Mouse (Mus musculus): ENCODE results near the gene Mex3a. TPM values are rescaled to one million over a fixed set of nuclear protein-coding genes. Genes with fewer than 3 reads are reported as not detected.

Gene Mex3a
- polyA plus RNA-seq, 1 experiment = 1.5 TPM

GRCm38 (mm10) chr3:88532689-88533511 lies 705 bp downstream of the Mex3a start:
- no peak for TF ChIP-seq POLR2A (IDR thresholded peaks at IDR 0.05; ENCODE audit: extremely low read depth, insufficient read depth, low read length)
- TF ChIP-seq CTCF (IDR thresholded peaks at IDR 0.05; ENCODE audit: extremely low read depth, insufficient read depth, low read length) = no peak
- peak overlapping the region; percentile 49 for H3K4me3 ChIP-seq (ENCODE audit: insufficient read depth, low read length)
- no peak overlapping the region for H3K27ac ChIP-seq (ENCODE audit: insufficient read depth, low read length)
- H3K4me1 ChIP-seq (ENCODE audit: control insufficient read depth, insufficient read depth, low read length) = peaks cover 2% of the 10 kb centered on the region; the same call in 1 of the 2 replicates

GRCm38 (mm10) chr3:88533706-88534105 lies 1.5 kb downstream of the Mex3a start:
- no peak overlapping the region for H3K4me3 ChIP-seq (ENCODE audit: insufficient read depth, low read length)
- peaks cover 2% of the 10 kb centered on the region; the same call in 1 of the 2 replicates for H3K4me1 ChIP-seq (ENCODE audit: control insufficient read depth, insufficient read depth, low read length)
- TF ChIP-seq POLR2A (IDR thresholded peaks at IDR 0.05; ENCODE audit: extremely low read depth, insufficient read depth, low read length) = no peak
- no peak for TF ChIP-seq CTCF (IDR thresholded peaks at IDR 0.05; ENCODE audit: extremely low read depth, insufficient read depth, low read length)
- H3K27ac ChIP-seq (ENCODE audit: insufficient read depth, low read length) = no peak overlapping the region

- no peak for TF ChIP-seq CTCF (IDR thresholded peaks at IDR 0.05; ENCODE audit: extremely low read depth, insufficient read depth, low read length)
- no peak for TF ChIP-seq POLR2A (IDR thresholded peaks at IDR 0.05; ENCODE audit: extremely low read depth, insufficient read depth, low read length)
- H3K27ac ChIP-seq (ENCODE audit: insufficient read depth, low read length) = no peak overlapping the region
- no peaks in the 10 kb centered on the region; the same call in 1 of the 2 replicates for H3K4me1 ChIP-seq (ENCODE audit: control insufficient read depth, insufficient read depth, low read length)
- no peak overlapping the region for H3K4me3 ChIP-seq (ENCODE audit: insufficient read depth, low read length)
Observed at GRCm38 (mm10) chr3:88535005-88535404, 2.8 kb downstream of the Mex3a start.

- no peak for TF ChIP-seq POLR2A (IDR thresholded peaks at IDR 0.05; ENCODE audit: extremely low read depth, insufficient read depth, low read length)
- no peak for TF ChIP-seq CTCF (IDR thresholded peaks at IDR 0.05; ENCODE audit: extremely low read depth, insufficient read depth, low read length)
- no peaks in the 10 kb centered on the region; the same call in 1 of the 2 replicates for H3K4me1 ChIP-seq (ENCODE audit: control insufficient read depth, insufficient read depth, low read length)
Observed at GRCm38 (mm10) chr3:88535527-88535926, 3.3 kb downstream of the Mex3a start.

DNA sequence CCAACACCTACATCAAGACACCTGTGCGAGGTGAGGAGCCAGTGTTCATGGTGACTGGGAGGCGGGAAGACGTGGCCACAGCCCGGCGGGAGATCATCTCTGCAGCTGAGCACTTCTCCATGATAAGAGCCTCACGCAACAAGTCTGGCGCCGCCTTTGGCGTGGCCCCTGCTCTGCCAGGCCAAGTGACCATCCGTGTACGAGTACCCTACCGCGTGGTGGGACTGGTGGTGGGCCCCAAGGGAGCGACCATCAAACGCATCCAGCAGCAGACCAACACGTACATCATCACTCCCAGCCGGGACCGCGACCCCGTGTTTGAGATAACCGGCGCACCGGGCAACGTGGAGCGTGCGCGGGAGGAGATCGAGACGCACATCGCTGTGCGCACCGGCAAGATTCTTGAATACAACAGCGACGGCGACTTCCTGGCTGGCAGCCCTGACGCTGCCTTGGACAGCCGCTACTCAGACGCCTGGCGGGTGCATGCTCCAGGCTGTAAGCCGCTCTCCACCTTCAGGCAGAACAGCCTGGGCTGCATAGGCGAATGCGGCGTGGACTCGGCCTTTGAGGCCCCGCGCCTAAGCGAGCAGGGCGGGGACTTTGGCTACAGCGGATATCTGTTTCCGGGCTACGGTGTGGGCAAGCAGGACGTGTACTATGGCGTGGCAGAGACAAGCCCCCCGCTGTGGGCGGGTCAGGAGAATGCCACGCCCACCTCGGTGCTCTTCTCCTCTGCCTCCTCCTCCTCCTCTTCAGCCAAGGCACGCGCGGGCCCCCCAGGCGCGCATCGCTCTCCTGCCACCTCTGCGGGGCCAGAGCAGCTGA lies 4.1 kb downstream of the Mex3a start:
- Histone ChIP-seq H3K27ac (ENCODE audit: insufficient read depth, low read length) (no peak overlapping the region), H3K4me3 (ENCODE audit: insufficient read depth, low read length) (peak overlapping the region; percentile 37), H3K4me1 (ENCODE audit: control insufficient read depth, insufficient read depth, low read length) (no peaks in the 10 kb centered on the region)
- TF ChIP-seq CTCF (IDR thresholded peaks at IDR 0.05; ENCODE audit: extremely low read depth, insufficient read depth, low read length) (no peak), POLR2A (IDR thresholded peaks at IDR 0.05; ENCODE audit: extremely low read depth, insufficient read depth, low read length) (peak; percentile 65; the same call in 1 of the 2 replicates)

More at GRCm38 (mm10) chr3:88535527-88535926, 3.3 kb downstream of the Mex3a start:
- Histone ChIP-seq H3K27ac (ENCODE audit: insufficient read depth, low read length) (no peak overlapping the region), H3K4me3 (ENCODE audit: insufficient read depth, low read length) (no peak overlapping the region; the same call in 1 of the 2 replicates)

GRCm38 (mm10) chr3:88537146-88537545 lies 5.0 kb downstream of the Mex3a start:
- Histone ChIP-seq H3K4me1 (ENCODE audit: control insufficient read depth, insufficient read depth, low read length) (no peaks in the 10 kb centered on the region), H3K27ac (ENCODE audit: insufficient read depth, low read length) (no peak overlapping the region), H3K4me3 (ENCODE audit: insufficient read depth, low read length) (peak overlapping the region; percentile 37)
- TF ChIP-seq POLR2A (IDR thresholded peaks at IDR 0.05; ENCODE audit: extremely low read depth, insufficient read depth, low read length) (no peak), CTCF (IDR thresholded peaks at IDR 0.05; ENCODE audit: extremely low read depth, insufficient read depth, low read length) (no peak)

DNA sequence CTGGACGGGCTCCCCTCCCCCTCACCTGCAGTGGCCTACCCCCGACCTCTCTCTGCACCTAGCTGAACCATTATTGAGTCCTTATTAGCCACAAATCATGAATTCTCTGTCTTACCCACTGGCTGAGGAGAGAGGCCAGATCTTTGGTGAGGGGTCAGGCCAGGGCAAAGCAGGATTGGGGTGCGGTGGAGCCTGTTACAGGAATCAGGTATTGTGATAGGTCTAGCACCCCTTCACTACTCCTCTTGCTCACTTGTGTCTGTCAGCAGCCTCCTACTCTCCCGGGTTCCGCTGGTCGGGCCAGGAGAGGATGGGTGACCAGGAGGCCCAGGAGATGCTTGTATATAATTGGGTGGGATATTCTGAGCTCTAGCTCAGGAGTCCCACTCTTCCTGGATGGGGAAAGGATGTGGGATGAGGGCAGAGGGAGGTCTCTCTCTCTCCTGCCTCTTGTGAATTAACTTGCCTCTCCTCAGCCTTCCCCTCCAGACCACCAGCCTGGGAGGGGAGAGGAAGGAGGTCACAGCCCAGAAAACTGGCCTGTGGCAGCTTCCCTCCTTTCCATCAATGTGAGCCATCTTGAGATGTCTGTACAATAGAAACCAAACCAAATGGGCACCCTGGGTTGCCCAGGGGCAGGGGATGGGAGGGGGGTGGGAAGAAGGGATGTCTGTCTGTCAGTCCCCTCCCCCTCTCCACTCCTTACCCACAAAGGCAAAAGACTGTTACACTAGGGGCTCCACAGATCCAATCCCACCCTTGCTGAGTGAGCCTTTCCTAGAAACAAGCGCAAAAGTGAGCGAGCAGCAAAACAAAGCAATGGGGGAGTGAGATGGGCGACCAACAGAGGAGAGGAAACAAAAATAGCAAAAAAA lies 6.3 kb downstream of the Mex3a start:
- no peaks in the 10 kb centered on the region for H3K4me1 ChIP-seq (ENCODE audit: control insufficient read depth, insufficient read depth, low read length)
- H3K27ac ChIP-seq (ENCODE audit: insufficient read depth, low read length) = no peak overlapping the region

GRCm38 (mm10) chr3:88539397-88539796 lies 7.2 kb downstream of the Mex3a start:
- Histone ChIP-seq H3K4me1 (ENCODE audit: control insufficient read depth, insufficient read depth, low read length) (no peaks in the 10 kb centered on the region), H3K4me3 (ENCODE audit: insufficient read depth, low read length) (no peak overlapping the region), H3K27ac (ENCODE audit: insufficient read depth, low read length) (no peak overlapping the region)
- TF ChIP-seq CTCF (IDR thresholded peaks at IDR 0.05; ENCODE audit: extremely low read depth, insufficient read depth, low read length) (no peak), POLR2A (IDR thresholded peaks at IDR 0.05; ENCODE audit: extremely low read depth, insufficient read depth, low read length) (no peak)

More for the DNA sequence above, 6.3 kb downstream of the Mex3a start:
- TF ChIP-seq POLR2A (IDR thresholded peaks at IDR 0.05; ENCODE audit: extremely low read depth, insufficient read depth, low read length) (no peak), CTCF (IDR thresholded peaks at IDR 0.05; ENCODE audit: extremely low read depth, insufficient read depth, low read length) (no peak)
- no peak overlapping the region for H3K4me3 ChIP-seq (ENCODE audit: insufficient read depth, low read length)

DNA sequence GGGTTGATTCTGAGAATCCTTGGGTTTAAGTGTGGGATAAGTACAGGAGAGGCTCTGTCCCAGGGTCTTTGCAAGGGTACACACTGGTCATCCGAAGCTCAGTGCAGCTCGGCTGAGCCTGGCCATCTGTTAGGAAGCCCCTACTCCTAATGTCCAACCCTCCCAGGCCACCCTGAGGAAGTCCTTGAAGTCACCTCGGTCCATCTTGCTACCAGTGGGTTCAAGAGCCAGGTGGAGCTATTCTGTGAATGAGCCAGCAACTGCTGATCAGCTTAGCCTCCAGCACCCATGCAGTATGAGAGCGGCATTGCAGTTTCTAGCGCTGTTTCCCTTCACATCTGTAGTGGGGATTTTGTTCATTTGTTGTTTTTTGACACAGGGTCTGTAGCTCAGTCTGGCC lies 7.9 kb downstream of the Mex3a start:
- TF ChIP-seq CTCF (IDR thresholded peaks at IDR 0.05; ENCODE audit: extremely low read depth, insufficient read depth, low read length) (no peak), POLR2A (IDR thresholded peaks at IDR 0.05; ENCODE audit: extremely low read depth, insufficient read depth, low read length) (no peak)
- no peaks in the 10 kb centered on the region for H3K4me1 ChIP-seq (ENCODE audit: control insufficient read depth, insufficient read depth, low read length)
- H3K4me3 ChIP-seq (ENCODE audit: insufficient read depth, low read length) = no peak overlapping the region
- H3K27ac ChIP-seq (ENCODE audit: insufficient read depth, low read length) = no peak overlapping the region
